Mouse (Mus musculus) olfactory bulb, adult 2 months (tissue): ENCODE results near the gene Tie1.

Source experiments
- CTCF ChIP-seq: fragments of 200-500 bp; IDR thresholded peaks from 2 replicates; pipeline ENCODE4 v1.5.1; 2012; ENCODE audit warnings: low read depth, mild to moderate bottlenecking, low read length, moderate library complexity; ENCODE audit not compliant: insufficient read depth
- POLR2A ChIP-seq: fragments of 200-500 bp; IDR thresholded peaks from 2 replicates; pipeline ENCODE4 v1.6.1; 2012; ENCODE audit warnings: mild to moderate bottlenecking, low read depth, low read length, moderate library complexity; ENCODE audit not compliant: insufficient read depth

DNA sequence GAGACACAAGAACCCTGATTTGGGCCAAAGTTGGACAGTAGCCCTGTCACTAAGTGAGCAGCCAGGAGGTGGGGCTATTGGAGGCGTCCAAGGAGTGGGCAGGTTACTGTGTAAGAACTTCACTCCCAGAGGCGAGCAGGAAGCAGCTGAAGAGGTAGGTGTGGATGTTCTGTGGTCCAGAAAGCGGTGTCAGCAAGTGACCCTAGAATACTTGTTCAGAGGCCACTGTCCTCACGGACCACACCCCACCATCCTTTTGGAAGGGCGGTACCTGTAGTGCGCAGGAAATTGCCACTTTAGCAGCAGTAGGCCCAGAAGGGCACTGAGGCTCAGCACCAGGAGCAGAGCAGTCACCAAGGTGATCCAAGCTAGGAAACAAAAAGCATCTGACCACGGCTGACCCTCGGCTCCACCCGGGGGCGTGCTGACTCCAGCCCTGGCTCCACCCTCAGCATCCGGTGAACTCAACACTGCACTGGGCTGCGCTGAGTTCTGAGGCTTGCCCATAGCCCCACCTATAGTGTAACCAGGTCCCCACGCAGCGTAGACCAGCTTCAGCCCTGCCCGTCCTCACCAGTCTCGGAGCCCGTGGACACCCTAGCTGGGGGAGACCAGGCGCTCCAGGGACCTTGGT is 44.0 kb downstream of the Tie1 start:
- TF ChIP-seq CTCF (no peak), POLR2A (no peak)
